Mouse (Mus musculus) cerebellum, adult 11 months (tissue): ENCODE measurements at regions not wholly inside any gene's neighbourhood (a gene's known extent, or its start where the extent isn't known, plus 50 kb on each side); places are given as distances from the start of the nearest gene placed in this dataset.

Source experiments
- DNase-seq: peaks from one replicate; pipeline ENCODE4 v3.0.0; 2022

GRCm38 (mm10) chr2:3941496-3941895, 76.0 kb upstream of the Frmd4a start:
- no peak for DNase-seq

GRCm38 (mm10) chr2:3947432-3947831, 70.1 kb upstream of the Frmd4a start:
- no peak for DNase-seq

GRCm38 (mm10) chr2:3948331-3948730, 69.2 kb upstream of the Frmd4a start:
- DNase-seq, result no peak

- no peak for DNase-seq
Observed at GRCm38 (mm10) chr2:3957491-3957890, 60.0 kb upstream of the Frmd4a start.

- DNase-seq, result no peak
Observed at GRCm38 (mm10) chr2:3958065-3958641, 59.4 kb upstream of the Frmd4a start.

- no peak for DNase-seq
Observed at GRCm38 (mm10) chr2:3958711-3959110, 58.8 kb upstream of the Frmd4a start.

- DNase-seq, result no peak
Observed at GRCm38 (mm10) chr2:3959181-3959580, 58.3 kb upstream of the Frmd4a start.

- no peak for DNase-seq
Observed at GRCm38 (mm10) chr2:3960213-3960612, 57.3 kb upstream of the Frmd4a start.

GRCm38 (mm10) chr2:3964351-3964750, 53.2 kb upstream of the Frmd4a start:
- DNase-seq, result no peak
